Mouse (Mus musculus) brain, adult 10 weeks (tissue): ENCODE measurements around the gene Vmn2r84. TPM values are rescaled to one million over a fixed set of nuclear protein-coding genes. Genes with fewer than 3 reads are reported as not detected.

Source experiments
- polyA plus RNA-seq: library from polyadenylated mRNA; stranded (reverse); fragments of 350-450 nt; fragmentation: Illumina TruSeq; extraction: RNeasy Lipid Tissue Mini Kit (QIAGEN cat#74804); gene quantifications from one replicate; pipeline ENCODE4 v1.2.3, GENCODE M21; 2015; ENCODE audit warnings: low read depth, low replicate concordance

The Vmn2r84 gene
- polyA plus RNA-seq, result 0.31 TPM

GRCm38 (mm10) chr10:130394232-130394631 is at the start of gene Vmn2r84:
TSS of gene Vmn2r84 (minus strand) at chr10:130394332.

GRCm38 (mm10) chr10:130429603-130430002 is 35.5 kb upstream of the Vmn2r84 start, which contains the start of gene Vmn2r85:
TSS of gene Vmn2r85 (minus strand) at chr10:130429703.

Other genes starting within 250 kb of the Vmn2r84 start
- not detected for gene Olfr825, start 227.6 kb downstream of the Vmn2r84 start, polyA plus RNA-seq
- not detected for gene Olfr826, start 210.1 kb downstream of the Vmn2r84 start, polyA plus RNA-seq
- gene Olfr827, start 179.9 kb downstream of the Vmn2r84 start, polyA plus RNA-seq, result not detected
- 0.51 TPM for gene Neurod4, start 114.1 kb downstream of the Vmn2r84 start, polyA plus RNA-seq
- gene Tespa1, start 71.5 kb downstream of the Vmn2r84 start, polyA plus RNA-seq, result not detected
- 0.39 TPM for gene Vmn2r85, start 35.4 kb upstream of the Vmn2r84 start, polyA plus RNA-seq
- 0.10 TPM for gene Vmn2r86, start 61.7 kb upstream of the Vmn2r84 start, polyA plus RNA-seq
- gene Vmn2r87, start 103.1 kb upstream of the Vmn2r84 start, polyA plus RNA-seq, result 1.1 TPM